Mouse (Mus musculus) olfactory bulb, adult 2 months (tissue): ENCODE results near the gene Olfr694.

ENCODE experiments used
- CTCF ChIP-seq: fragments of 200-500 bp; IDR thresholded peaks from 2 replicates; pipeline ENCODE4 v1.5.1; 2012; ENCODE audit warnings: low read depth, mild to moderate bottlenecking, low read length, moderate library complexity; ENCODE audit not compliant: insufficient read depth
- POLR2A ChIP-seq: fragments of 200-500 bp; IDR thresholded peaks from 2 replicates; pipeline ENCODE4 v1.6.1; 2012; ENCODE audit warnings: mild to moderate bottlenecking, low read depth, low read length, moderate library complexity; ENCODE audit not compliant: insufficient read depth

DNA sequence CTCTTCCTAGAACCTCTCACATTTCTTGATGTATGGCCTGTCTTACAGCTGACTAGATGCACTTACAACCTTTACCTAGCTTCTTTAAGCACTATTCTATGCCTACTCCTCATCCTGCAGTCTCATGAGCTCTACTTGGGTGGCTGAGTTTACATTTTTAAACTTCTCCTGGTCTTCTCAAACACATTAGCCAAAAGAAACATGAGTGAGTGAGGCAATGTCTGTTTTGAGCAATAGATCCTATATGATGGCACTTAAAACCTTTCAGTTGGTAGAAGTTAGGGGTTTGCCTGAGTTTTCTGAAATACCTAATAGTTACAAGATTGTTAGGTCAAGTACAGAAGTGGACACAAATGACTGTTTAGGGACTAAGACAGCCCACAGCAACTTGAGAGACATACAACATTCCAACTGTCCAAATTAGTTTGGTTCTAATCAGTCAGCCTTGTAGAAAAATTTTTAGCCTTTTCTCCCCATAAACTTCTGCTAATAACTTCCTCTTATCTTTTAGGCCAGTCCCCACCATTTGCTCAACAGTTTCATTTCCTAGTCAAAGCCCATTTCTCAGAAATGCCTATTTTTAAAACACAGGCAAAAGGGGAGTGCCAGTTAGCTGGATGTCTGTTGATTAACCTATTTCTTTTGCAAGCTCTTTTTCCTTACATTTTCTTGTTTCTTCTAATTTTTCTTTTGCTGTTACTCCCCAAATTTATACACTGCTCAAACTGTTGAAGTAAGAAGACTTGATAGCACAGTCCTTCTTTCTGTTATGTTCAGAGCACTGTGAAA, 39.9 kb downstream of the Olfr694 start:
- TF ChIP-seq POLR2A (no peak), CTCF (no peak)
